Mouse (Mus musculus) layer of hippocampus, adult 18-20 months (tissue): ENCODE results near the gene Rybp. TPM values are rescaled to one million over a fixed set of nuclear protein-coding genes. Genes with fewer than 3 reads are reported as not detected.

ENCODE experiments used
- DNase-seq, 2 experiments: peaks; one replicate each; pipeline ENCODE4 v3.0.0; 2022; ENCODE audit warnings: low spot score in 2 of 2
- total RNA-seq, 2 experiments: library from RNA; stranded (reverse); gene quantifications; 2 replicates each; pipeline ENCODE4 v1.2.3; 2021

The Rybp gene
- total RNA-seq, 2 experiments from 2014 or later: 57.0 to 57.9 TPM

GRCm38 (mm10) chr6:100220917-100221560, 66.2 kb downstream of the Rybp start:
- no peak for DNase-seq

- DNase-seq: no peak
Measured at GRCm38 (mm10) chr6:100219971-100220370, 67.3 kb downstream of the Rybp start.

GRCm38 (mm10) chr6:100218541-100219341, 68.5 kb downstream of the Rybp start:
- DNase-seq: peak; percentile 63 to 83

GRCm38 (mm10) chr6:100217507-100217906, 69.8 kb downstream of the Rybp start:
- DNase-seq: no peak

GRCm38 (mm10) chr6:100216945-100217344, 70.3 kb downstream of the Rybp start:
- DNase-seq: no peak

GRCm38 (mm10) chr6:100215809-100216208, 71.5 kb downstream of the Rybp start:
- DNase-seq: no peak

GRCm38 (mm10) chr6:100214132-100214913, 73.0 kb downstream of the Rybp start:
- DNase-seq: no peak

- DNase-seq: no peak
Measured at GRCm38 (mm10) chr6:100213596-100213995, 73.7 kb downstream of the Rybp start.

DNA sequence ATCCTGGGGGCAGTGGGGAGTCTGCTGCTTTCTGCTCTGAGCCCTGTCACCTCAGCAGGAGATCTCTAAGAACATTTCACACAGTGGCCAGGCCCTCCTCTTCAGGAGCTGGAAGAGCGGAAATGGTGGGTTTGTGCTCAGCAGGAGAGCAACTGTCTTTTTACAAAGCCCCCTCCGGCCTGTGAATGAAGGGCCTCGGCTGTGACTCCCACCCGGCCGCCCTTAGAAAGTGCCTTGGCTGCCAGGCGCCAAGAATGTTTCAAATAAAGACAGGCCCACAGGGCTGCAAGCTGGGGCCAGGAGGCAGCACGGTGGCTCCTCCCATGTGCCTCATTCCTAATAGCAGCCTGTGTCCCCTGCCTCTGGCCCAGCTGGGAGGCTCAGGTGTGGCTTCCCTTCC, 74.5 kb downstream of the Rybp start:
- DNase-seq: no peak

DNA sequence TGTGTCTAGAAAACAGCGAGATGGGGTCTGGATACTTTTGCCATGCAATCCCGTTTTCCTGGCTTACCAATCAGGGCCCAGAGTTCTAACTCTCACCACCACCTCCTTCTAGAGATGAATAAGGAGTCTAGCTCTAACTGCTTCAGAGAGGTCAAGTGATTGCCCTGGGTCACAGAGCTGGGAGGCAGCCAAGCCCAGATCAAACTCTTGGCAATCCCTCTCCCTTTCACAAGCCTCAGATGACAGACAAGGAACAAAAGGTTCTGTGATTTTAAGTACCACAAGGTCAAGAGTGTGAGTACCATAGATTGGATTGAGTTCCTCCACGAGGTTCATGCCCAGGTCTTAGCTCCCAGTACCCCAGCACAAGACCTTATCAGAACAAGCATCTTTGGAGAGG, 75.6 kb downstream of the Rybp start:
- DNase-seq: no peak

- DNase-seq: no peak
Measured at GRCm38 (mm10) chr6:100210517-100210916, 76.8 kb downstream of the Rybp start.

DNA sequence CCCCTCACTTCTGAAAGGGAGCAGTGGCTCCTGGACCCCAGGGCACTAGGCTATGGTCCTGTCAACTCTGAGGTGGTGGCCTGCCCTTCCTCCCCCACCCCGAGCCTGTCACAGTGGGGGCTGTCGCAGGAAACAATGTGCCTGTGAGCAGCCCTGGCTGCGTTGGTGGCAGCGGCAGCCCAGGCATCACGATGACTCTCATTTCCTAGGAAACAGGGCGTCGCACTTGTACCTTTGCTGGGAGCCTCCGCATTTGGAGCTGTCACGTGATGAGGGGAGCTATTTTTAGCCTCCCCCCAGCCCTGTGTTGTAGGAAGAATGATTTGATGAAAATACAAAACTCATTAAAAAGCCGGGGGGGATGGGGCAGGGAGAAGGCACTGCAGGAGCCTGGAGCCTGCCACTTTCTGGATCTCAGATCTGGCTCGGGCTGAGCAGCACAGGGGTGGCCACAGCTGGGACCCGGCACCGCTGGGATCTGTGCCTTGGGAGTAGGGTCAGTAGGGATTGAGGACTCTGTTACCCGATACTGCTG, 80.5 kb downstream of the Rybp start:
- DNase-seq: peak; percentile 80 to 91

DNA sequence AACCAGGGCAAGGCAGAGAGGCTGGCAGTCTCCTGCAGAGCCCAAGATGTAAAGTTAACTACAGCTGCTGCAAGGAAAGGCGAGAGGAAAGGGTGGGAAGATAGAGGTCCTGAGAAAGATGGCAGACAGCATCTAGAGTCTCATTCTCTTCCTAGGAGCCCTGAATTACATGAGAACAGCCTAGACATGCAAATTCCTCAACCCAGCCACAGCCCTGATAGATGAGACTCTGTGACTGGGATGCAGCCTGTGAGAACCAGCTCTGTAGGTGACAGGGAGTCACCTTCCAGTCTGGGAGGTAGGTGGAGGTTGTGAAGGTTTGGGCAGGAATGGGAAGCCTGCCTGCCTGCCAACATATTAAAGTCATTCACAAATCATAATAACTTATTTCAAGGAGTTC, 81.0 kb downstream of the Rybp start:
- no peak for DNase-seq

DNA sequence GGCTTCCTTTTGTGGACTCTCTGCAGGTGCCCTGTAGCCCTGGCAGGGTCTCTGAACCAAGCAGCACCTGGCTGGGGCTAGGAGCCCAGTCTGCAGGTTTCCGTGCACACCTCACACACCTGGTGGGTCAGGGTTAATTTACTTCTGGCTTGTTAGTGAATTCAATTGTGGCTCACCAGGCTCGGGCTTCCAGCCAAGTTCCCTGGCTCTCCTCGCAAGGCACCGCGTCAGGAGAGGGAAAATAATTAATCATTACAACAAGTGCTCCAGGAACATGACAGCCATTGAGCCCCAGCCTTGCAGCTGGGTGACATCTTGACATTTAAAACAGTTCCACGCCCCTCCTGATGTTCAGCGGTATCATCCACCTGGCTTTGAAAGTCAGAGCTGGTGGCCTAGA, 82.8 kb downstream of the Rybp start:
- peak in 1 of 2 experiments; percentile 16 for DNase-seq

- DNase-seq: peak in 1 of 2 experiments; percentile 13
Measured at GRCm38 (mm10) chr6:100203492-100203891, 83.8 kb downstream of the Rybp start.

GRCm38 (mm10) chr6:100202091-100202490, 85.2 kb downstream of the Rybp start:
- no peak for DNase-seq

DNA sequence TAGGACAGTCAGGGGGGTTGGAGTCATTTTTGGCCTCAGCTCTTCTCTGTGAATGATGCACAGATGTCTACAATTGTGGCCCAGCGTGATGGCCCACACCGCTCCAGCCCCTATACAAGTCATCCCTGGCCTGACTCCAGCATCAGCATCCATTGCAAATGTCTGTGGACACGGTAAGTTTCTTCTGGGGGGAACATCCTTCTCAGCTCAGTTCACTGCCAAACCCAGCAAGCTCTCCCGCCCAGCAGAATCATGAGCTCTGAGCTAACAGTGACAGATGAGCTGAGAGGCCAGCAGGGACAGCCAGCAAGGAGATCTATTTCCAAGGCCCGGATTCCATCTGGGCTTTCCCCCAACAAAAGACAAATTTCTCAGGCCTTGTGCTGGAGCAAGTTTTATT, 90.2 kb downstream of the Rybp start:
- peak in 1 of 2 experiments; percentile 30 for DNase-seq

- no peak for DNase-seq
Measured at GRCm38 (mm10) chr6:100195870-100196409, 91.3 kb downstream of the Rybp start.

DNA sequence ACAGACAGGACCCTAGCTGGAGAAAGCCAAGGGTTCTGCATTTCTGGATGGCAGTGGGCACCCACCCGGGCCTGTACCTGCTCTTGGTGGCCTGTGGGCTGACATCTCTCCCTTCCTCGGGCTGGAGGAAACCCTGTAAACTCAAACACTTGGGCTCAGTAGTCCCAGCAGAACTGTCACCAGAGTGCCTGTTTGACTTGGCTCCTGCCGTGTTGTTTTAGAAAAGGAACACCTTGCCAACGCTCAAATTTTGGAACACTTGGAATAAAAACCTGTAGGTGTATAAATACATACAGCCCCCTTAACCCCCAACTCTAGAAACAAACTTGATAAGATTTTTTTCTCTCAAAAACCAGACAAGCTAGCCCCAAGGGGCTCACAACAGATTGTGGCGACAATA, 92.2 kb downstream of the Rybp start:
- DNase-seq: no peak

DNA sequence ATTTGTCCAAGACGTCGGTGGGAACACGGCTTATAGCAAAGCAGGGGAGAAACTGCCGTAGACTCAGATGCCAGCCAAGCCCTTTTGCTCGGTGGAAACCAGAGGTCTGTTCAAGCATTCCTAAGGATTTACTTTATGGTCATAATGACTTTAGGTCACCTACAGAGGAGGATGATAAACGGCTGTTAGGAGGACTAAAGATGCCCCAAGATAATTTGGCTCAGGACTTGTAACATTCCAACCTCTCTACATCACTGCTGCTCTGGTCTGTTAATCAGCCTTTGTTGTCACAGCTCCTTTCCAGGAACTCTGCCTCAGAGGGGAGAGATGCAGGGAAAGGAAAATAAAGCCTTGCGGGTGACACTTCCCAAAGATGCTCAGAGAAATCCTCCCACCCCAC, 93.5 kb downstream of the Rybp start:
- no peak for DNase-seq

DNA sequence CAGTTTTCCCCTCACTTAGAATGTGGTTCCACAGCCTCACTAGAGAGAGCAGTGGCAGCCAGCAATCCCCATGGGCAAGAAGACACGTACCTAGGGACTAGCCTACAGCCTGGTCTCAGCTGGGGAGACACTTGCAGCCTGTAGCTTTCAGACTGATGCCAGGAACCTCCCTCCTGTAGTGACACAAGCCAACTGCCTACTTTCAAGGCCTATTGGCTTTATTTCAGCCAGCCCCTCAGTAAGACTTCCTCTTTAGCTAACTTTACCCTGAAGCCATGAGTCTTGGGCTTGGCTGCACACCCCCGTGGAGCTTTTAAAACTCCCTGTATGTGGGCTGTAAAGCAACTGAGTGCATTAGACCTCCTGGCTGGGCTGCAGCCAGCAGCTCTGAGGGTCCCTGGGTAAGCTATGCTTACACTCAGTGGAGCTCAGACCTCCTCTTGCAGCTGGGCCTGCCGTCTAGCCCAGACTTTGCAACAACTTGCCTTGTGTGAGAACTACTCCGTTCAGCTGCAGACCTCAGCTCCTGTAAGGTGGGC, 94.5 kb downstream of the Rybp start:
- no peak for DNase-seq
